Mouse (Mus musculus) granulocyte monocyte progenitor cell, adult 5-6 weeks (primary cell): ENCODE results near the gene Arhgef6. TPM values are rescaled to one million over a fixed set of nuclear protein-coding genes. Genes with fewer than 3 reads are reported as not detected.
A peak's percentile ranks its signal among the peaks of the same experiment; 100 is the strongest.

Experiments used
- ATAC-seq: replicated peaks from 2 replicates; pipeline ENCODE4 v1.8.0; 2016; ENCODE audit warnings: mild to moderate bottlenecking, moderate TSS enrichment, inconsistent platforms; ENCODE audit not compliant: poor library complexity, severe bottlenecking
- total RNA-seq, 2 experiments: library from RNA; stranded (forward) in 1 of 2; stranded (reverse) in 1 of 2; fragments of 200-712, 200-1000 nt in 1 of 2; fragments of >200 nt in 1 of 2; fragmentation: Nextera tagmentation in 1 of 2; gene quantifications; 2 replicates each; pipeline ENCODE4 v1.2.3; 2014 to 2017

Arhgef6 gene
- total RNA-seq (2014; fragmentation: Nextera tagmentation) (104 and 126 TPM in 2 replicates), total RNA-seq (2017) (100 and 119 TPM in 2 replicates)

DNA sequence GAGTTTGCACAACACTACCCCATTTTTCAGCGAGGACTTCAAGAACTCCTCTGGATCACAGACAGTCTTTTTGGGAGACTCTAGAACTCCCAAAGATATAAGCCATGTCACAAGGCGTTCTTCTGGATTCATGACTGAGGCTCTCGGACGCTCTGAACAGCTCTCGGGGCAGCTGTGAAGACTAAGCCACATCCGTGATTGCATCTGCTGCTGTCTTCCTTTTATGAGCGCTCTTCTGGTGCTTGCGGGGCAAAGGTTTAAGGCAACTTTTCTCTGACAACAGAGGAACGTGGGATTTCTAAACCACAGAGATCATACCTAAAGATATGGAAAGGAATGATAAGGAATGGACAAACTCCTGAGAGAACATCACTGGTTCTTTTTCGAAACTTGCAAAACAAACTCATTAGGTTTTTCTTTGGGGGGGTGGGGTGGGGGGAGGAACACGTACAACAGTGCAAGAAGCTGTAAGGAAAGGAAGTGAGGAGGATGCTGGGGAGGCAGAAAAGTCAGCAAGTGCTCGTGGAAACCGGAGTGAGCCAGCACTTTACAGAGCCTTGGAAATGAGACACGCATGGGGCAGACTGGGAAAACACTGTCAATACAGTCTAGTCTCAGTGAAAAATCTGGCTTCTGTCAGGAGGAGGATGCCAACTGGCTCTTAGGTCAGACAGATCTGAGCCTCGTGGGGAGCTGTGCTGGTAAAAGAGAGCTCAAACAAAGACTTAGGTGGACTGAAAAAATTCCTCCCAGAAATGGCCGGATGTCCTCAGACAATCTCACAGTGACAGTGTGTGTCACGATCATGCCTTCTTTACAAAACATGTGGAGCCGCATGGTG lies at the start of gene Arhgef6:
TSS of gene Arhgef6 (minus strand) at position 359 of the 841 bp plus-strand sequence.
- peak; percentile 54 for ATAC-seq

DNA sequence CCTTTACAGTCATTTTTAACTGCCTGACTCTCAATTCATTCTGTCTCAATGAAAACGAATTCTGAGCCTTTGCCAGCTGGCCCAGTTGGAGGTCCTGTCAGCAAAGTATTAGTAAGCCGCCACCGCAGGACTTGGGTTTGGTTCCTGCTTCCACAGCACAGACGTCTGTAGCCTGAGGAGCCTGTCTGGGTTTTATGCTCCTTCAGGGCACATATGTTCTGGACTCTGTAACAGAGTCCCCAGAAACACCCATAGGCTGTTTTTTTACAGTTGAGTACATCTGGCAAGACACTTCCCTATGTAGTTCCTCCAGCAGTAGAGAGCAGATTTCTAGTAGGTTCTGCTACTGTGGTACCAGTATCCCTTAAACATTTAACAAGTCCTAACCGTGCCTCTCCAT lies 42.4 kb upstream of the Arhgef6 start:
- ATAC-seq = no peak

DNA sequence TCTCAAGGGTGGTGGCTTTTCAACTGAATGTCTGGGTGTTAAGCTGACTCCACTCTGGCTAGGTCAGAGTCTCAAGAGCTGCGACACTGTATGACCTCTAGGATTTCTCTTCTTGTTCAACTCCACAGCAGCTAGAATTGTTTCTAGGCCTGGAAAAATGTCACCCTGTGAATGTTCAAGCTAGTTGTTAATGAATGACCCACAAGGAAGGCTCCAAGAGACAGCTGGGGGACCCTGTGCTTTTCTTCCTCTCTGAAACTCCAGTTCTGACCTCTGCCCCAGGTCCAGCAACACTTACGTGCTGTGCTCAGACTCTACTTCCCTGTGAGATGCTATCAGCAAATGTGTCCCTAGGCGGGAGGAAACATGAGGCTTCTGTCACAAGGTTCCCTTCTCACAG lies 40.0 kb upstream of the Arhgef6 start:
- no peak for ATAC-seq

- ATAC-seq = peak; percentile 73
Observed at GRCm38 (mm10) chrX:57377096-57377495, 38.6 kb upstream of the Arhgef6 start.

GRCm38 (mm10) chrX:57374029-57374428 lies 35.5 kb upstream of the Arhgef6 start:
- no peak for ATAC-seq

DNA sequence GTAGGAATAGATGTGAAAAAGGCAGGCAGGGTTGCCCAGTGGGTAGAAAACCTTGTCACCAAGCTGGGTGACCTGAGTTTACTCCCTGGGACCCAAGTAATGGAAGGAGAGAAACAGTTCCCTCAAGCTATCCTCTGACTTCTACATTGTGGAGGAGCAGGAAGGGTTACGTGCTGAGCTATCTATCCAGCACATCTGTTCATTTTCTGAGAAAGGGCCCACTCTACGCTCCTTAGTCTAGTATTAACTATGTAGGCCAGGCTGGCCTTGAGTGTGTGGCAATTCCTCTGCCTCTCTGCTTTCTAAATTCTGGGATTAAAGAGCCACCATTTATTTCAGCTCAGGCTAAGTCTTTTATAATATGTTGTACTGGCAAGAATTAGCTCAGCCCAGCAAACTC lies 35.0 kb upstream of the Arhgef6 start:
- ATAC-seq = no peak

GRCm38 (mm10) chrX:57372965-57373364 lies 34.4 kb upstream of the Arhgef6 start:
- peak; percentile 95 for ATAC-seq

- peak; percentile 69 for ATAC-seq
Observed at GRCm38 (mm10) chrX:57364891-57365569, 26.5 kb upstream of the Arhgef6 start.

DNA sequence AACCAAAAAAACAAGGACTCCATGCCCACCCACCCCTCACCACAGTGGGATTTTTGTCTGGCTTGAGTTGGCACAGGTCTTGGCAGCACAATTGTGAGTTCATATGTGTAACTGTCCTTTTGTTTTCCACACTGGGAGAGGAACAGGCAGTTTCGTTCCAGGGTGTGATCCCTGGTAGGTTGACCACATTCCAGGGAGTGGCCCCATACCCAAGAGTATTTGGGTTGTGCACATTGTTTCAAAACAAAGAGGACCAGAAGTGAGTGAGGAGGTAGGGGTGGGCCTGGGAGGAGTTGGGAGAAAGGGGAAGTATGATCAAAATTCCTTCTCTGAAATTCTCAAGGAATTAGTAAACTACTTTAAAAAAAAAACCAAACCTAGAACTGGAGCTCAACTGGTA lies 20.8 kb upstream of the Arhgef6 start:
- no peak for ATAC-seq

DNA sequence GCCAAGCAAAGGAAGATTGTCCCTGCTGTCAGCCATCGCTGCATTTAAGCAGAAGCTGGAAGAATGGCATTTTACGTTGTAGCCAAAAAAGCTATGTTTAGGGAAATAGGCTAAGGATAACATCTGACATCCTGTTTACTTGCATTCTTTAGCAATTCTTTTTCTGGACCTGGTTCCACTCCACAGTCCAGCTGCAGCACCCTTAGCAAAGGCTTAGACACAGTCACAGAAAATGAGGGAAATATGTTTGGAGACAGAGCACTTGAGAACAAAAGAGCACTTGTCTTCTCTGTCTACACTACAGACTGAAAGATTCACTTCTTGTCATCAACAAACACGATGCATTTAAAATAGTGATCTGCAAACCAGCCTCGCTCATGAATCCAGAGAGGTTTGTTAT lies 691 bp upstream of the Arhgef6 start:
- ATAC-seq = no peak

DNA sequence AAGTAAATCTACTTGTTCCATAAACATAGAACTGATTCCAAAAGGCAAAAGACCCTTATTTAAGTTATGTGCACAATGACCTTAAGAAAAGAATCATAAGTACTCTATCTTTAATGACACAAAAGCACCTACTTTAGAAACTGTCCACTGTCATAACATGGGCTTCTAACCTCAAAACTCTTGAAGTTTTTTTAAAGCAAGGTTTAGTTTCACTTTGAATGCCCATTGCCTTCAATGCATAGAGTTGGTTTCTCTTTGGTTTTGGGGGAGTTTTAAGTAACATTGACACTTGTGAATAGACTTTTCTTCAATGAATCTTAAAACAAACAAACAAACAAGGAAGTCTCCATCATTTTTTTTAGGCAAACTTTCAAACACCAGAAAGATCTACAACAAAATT lies 947 bp downstream of the Arhgef6 start:
- ATAC-seq = no peak

DNA sequence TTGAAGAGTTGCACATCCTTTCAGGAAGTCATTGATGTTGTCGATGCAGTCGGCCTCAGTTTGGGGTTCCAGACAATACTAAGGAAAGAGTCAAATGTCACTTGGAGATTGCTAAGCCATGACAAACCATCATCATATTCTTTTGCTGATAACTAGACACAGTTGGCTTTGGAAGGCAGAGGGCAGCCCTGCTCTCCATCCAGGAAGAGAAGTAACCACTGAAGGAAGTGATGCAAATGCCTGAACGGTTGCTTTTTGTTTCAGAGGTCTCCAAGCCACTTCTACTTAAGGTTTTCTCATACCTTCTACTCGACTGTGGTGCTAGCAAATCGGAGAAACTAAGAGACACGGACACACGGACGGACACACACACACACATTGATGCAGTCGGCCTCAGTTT lies 1.6 kb downstream of the Arhgef6 start:
- ATAC-seq = peak; percentile 60

GRCm38 (mm10) chrX:57335313-57335712 lies 3.2 kb downstream of the Arhgef6 start:
- peak; percentile 77 for ATAC-seq

- ATAC-seq = no peak
Observed at GRCm38 (mm10) chrX:57327668-57328338, 10.7 kb downstream of the Arhgef6 start.

GRCm38 (mm10) chrX:57326487-57327221 lies 11.9 kb downstream of the Arhgef6 start:
- ATAC-seq = peak; percentile 89

GRCm38 (mm10) chrX:57325861-57326461 lies 12.6 kb downstream of the Arhgef6 start:
- ATAC-seq = peak; percentile 69

GRCm38 (mm10) chrX:57324891-57325290 lies 13.6 kb downstream of the Arhgef6 start:
- no peak; the same call in 1 of the 2 replicates for ATAC-seq

GRCm38 (mm10) chrX:57312066-57312465 lies 26.5 kb downstream of the Arhgef6 start:
- no peak for ATAC-seq

GRCm38 (mm10) chrX:57309993-57310392 lies 28.5 kb downstream of the Arhgef6 start:
- ATAC-seq = no peak

DNA sequence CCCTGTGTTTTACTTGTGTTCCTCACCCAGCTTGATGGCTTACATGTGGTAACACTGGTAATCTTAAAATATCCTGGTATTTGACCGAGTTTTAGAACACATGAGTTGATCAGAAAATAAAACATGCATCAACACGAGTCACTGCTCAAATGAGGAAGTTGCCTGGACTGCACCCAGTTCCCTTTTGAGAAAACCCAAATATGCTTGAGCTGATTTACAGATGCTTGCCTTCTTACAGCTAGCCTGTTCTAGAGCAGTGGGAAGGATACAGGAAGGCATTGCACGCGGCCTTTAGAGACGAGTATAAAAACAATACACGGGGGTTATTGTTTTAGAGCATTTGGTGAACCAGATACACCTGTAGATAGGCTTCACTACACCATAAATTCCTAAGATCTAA lies 31.8 kb downstream of the Arhgef6 start:
- ATAC-seq = peak; percentile 46
